Mouse (Mus musculus): ENCODE results near the gene Gm4559. TPM values are rescaled to one million over a fixed set of nuclear protein-coding genes. Genes with fewer than 3 reads are reported as not detected.
"Not testable (repeated sequence)": the region's sequence is repeated elsewhere in the genome, so short reads cannot be mapped to it uniquely, and the experiment has no call there.

The Gm4559 gene
- total and polyA plus RNA-seq, 2 experiments from 2014 or later: not detected

DNA sequence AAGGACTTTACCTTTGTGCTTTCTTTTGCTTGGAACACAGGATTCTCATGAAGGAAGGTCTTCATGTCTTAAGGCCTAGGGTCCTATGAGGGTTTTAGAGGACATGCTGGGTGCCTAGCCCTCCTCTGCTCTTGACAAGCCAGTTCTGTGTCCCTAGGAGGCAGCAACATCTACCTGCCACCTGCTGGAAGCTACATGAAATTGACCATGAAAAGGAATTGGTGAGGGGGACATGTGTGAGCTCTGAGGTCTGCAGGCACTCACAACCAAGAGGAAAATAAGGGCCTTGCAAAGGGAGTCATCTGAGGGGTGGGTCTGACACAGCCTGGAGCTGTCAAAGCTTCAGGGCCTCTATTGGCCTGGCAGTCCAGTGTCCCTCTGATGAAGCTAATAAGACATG, 21.3 kb upstream of the Gm4559 start:
- Histone ChIP-seq H3K9ac (replicated peaks; ENCODE audit: low read length, poor library complexity, severe bottlenecking) (no peak overlapping the region), H3K4me1 (ENCODE audit: insufficient read depth, low read length) (no peaks in the 10 kb centered on the region), H3K9me3 (ENCODE audit: low read length) (no peaks in the 10 kb centered on the region), H3K27me3 (ENCODE audit: insufficient read depth, low read length) (0 out of 2 replicates have a peak, but pooled peaks cover 2% of the 10 kb centered on the region), H3K27ac (ENCODE audit: low read depth, low read length) (no peak overlapping the region), H3K4me3 (ENCODE audit: low read depth, low read length) (no peak overlapping the region), H3K36me3 (ENCODE audit: insufficient read depth, low read length) (no peaks in the 10 kb centered on the region), H3K4me2 (ENCODE audit: low read depth, low read length, poor library complexity, severe bottlenecking) (no peak overlapping the region)
- DNase-seq (ENCODE audit: low spot score): no peak
- TF ChIP-seq CTCF (IDR thresholded peaks at IDR 0.05): peak; percentile 46
- ATAC-seq (ENCODE audit: low FRiP score): no peak

DNA sequence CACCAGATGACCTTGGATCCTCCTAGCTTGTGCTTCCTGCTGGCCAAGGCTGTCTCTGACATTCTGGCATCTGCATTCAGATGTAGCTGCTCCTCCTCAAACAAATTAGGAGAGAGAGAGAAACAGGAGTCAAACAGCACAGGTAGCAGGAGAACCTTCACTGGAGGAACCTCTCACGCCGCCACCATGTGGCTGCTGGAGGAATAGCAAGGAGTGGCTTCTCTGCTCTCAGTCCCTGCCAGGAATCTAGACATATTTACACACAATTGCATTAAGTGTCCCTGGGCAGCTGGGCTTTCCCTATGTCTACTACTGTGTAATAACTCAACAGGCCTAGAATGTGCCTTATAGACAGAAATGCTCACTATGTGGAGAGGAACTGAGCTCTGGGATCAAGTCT, 19.7 kb upstream of the Gm4559 start:
- H3K27me3 ChIP-seq (ENCODE audit: insufficient read depth, low read length); ATAC-seq (ENCODE audit: low FRiP score); H3K4me3 ChIP-seq (ENCODE audit: low read depth, low read length); H3K9ac ChIP-seq (replicated peaks; ENCODE audit: low read length, poor library complexity, severe bottlenecking); H3K4me2 ChIP-seq (ENCODE audit: low read depth, low read length, poor library complexity, severe bottlenecking); H3K27ac ChIP-seq (ENCODE audit: low read depth, low read length); H3K9me3 ChIP-seq (ENCODE audit: low read length); H3K4me1 ChIP-seq (ENCODE audit: insufficient read depth, low read length); H3K36me3 ChIP-seq (ENCODE audit: insufficient read depth, low read length): not testable (repeated sequence)
- peak; percentile 50 for DNase-seq (ENCODE audit: low spot score)
- TF ChIP-seq CTCF (IDR thresholded peaks at IDR 0.05): peak; percentile 73
- WGBS: 2% methylated on average over 2 of the region's 2 CpGs

DNA sequence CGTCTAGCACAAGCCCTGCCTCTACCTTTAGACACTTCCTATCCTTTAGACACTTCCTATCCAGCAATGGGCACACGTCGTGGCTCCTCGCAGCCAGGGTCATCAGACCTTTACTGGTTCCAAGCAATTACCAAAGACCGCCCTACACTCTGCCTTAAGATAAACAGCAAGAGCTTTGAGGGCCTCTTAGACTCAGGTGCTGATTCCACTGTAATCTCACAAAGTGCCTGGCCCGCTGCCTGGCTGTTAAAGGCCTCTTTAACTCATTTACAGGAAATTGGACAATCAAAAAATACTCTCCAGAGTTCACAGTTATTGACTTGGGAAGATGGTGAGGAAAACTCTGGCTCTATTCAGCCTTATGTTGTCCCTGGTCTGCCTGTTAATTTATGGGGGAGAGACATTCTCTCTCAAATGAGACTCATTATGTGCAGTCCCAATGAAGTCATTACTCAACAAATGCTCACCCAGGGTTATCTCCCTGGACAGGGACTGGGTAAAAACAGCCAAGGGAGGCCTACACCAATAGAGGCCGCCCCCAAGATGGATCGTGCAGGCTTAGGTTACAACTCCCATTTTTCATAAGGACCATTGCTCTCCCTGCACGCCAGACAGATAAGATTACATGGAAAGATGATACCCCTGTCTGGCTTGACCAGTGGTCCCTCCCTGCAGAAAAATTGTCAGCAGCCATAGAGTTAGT, 11.9 kb upstream of the Gm4559 start:
- not testable (repeated sequence) for H3K4me3 ChIP-seq (ENCODE audit: low read depth, low read length); H3K9me3 ChIP-seq (ENCODE audit: low read length); H3K27me3 ChIP-seq (ENCODE audit: insufficient read depth, low read length); H3K4me2 ChIP-seq (ENCODE audit: low read depth, low read length, poor library complexity, severe bottlenecking); H3K4me1 ChIP-seq (ENCODE audit: insufficient read depth, low read length); DNase-seq (ENCODE audit: low spot score); H3K9ac ChIP-seq (replicated peaks; ENCODE audit: low read length, poor library complexity, severe bottlenecking); H3K27ac ChIP-seq (ENCODE audit: low read depth, low read length); ATAC-seq (ENCODE audit: low FRiP score); H3K36me3 ChIP-seq (ENCODE audit: insufficient read depth, low read length)
- 85% methylated on average over 9 of the region's 9 CpGs for WGBS

DNA sequence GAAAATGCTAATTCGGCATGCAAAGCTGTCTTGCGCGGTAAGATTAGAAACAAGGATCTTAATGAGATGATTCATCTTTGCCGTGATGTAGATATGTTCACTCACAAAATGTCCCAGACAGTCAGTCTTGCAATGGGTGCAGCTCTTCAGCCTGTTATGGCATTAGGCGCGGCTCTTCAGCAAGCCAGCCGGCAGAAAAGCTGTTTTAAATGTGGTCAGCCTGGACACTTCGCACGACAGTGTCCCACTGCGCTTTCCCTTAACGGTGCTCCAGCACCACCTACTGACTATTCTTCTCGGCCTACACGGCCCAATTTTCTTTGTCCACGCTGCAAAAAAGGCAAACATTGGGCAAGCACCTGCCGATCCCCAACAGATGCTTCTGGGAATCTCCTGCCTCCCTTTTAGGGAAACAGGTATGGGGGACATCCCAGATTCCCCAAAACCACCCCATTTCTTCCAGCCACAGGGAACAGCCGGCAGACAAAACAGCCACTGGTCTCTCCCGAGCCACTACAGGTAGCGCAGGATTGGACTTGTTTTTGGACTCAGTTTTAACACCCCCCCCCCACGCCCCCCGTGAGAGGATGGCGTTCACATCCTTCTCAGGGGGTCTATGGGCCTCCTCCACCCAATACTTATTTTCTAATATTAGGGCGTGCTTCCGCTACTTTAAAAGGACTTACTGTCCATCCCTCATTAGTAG, 11.1 kb upstream of the Gm4559 start:
- peak; percentile 72 for DNase-seq (ENCODE audit: low spot score)
- 19% methylated on average over 23 of the region's 23 CpGs for WGBS
- no peaks in the 10 kb centered on the region for H3K4me1 ChIP-seq (ENCODE audit: insufficient read depth, low read length)
- H3K9ac ChIP-seq (replicated peaks; ENCODE audit: low read length, poor library complexity, severe bottlenecking): peak overlapping the region; percentile 25; the same call in 1 of the 2 replicates
- H3K4me3 ChIP-seq (ENCODE audit: low read depth, low read length): peak overlapping the region; percentile 56
- H3K27ac ChIP-seq (ENCODE audit: low read depth, low read length): peak overlapping the region; percentile 64
- H3K4me2 ChIP-seq (ENCODE audit: low read depth, low read length, poor library complexity, severe bottlenecking): peak overlapping the region; percentile 70
- no peaks in the 10 kb centered on the region for H3K36me3 ChIP-seq (ENCODE audit: insufficient read depth, low read length)
- H3K27me3 ChIP-seq (ENCODE audit: insufficient read depth, low read length): no peaks in the 10 kb centered on the region
- no peaks in the 10 kb centered on the region for H3K9me3 ChIP-seq (ENCODE audit: low read length)
- peak; percentile 66; the same call in 1 of the 2 replicates for ATAC-seq (ENCODE audit: low FRiP score)
- peak; percentile 69 for TF ChIP-seq CTCF (IDR thresholded peaks at IDR 0.05)

DNA sequence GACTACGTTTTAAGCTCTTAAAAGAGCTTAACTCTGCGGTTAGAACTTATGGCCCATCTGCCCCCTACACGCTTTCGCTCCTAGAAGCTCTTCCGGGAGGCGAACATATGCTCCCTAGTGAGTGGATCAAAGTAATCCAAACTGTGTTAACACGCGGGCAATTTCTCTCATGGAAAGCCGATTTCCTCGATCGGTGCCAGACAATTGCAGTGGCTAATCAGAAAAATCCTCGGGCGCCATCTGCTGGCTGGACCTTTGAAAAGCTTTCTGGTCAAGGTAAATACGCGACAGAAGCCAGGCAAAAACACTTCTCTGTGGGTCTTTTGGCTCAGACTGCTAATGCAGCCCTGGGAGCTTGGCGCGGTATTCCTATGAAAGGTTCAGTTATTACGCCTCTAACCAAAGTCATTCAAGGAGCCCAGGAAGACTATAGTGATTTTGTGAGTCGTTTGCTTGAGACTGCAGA, 10.5 kb upstream of the Gm4559 start:
- Histone ChIP-seq H3K36me3 (ENCODE audit: insufficient read depth, low read length) (no peaks in the 10 kb centered on the region), H3K27me3 (ENCODE audit: insufficient read depth, low read length) (no peaks in the 10 kb centered on the region), H3K9me3 (ENCODE audit: low read length) (no peaks in the 10 kb centered on the region), H3K4me3 (ENCODE audit: low read depth, low read length) (peak overlapping the region; percentile 56), H3K27ac (ENCODE audit: low read depth, low read length) (peak overlapping the region; percentile 64), H3K4me1 (ENCODE audit: insufficient read depth, low read length) (no peaks in the 10 kb centered on the region), H3K4me2 (ENCODE audit: low read depth, low read length, poor library complexity, severe bottlenecking) (peak overlapping the region; percentile 70), H3K9ac (replicated peaks; ENCODE audit: low read length, poor library complexity, severe bottlenecking) (peak overlapping the region; percentile 34)
- WGBS: under 1% methylated on average over 19 of the region's 19 CpGs
- TF ChIP-seq CTCF (IDR thresholded peaks at IDR 0.05): peak; percentile 90
- DNase-seq (ENCODE audit: low spot score) (peak; percentile 98), ATAC-seq (ENCODE audit: low FRiP score) (peak; percentile 83)

DNA sequence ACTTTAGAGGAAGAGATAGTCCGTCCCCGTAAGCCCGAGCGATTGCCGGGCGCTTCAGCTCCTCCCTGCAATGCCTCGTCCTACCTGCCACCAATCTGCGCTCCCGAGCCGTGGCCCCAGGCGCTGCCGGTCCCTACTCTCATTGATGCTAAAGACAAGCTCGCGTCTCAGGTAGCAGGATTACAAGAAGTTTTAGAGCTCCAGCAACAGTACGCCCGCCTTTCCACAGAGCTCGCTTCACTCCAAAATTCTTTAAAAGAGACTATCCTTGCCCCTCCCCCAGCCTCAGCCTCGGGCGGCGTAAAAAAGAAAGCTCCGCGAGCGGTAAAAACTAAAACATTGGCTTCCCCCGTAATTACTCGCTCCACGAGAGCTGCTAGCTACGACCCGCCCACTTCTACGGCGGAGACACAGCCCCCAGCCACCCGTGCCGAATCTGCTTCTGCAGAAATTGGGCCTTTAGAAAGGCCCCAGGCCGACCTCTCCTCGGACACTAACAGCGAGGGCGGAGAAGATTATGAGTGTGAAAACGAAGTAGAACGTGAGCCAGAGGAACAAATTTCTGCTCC, 9.9 kb upstream of the Gm4559 start:
- under 1% methylated on average over 38 of the region's 38 CpGs for WGBS
- Histone ChIP-seq H3K4me2 (ENCODE audit: low read depth, low read length, poor library complexity, severe bottlenecking) (peak overlapping the region; percentile 70), H3K27me3 (ENCODE audit: insufficient read depth, low read length) (no peaks in the 10 kb centered on the region), H3K9me3 (ENCODE audit: low read length) (no peaks in the 10 kb centered on the region), H3K4me1 (ENCODE audit: insufficient read depth, low read length) (no peaks in the 10 kb centered on the region), H3K27ac (ENCODE audit: low read depth, low read length) (no peak overlapping the region), H3K9ac (replicated peaks; ENCODE audit: low read length, poor library complexity, severe bottlenecking) (peak overlapping the region; percentile 34), H3K4me3 (ENCODE audit: low read depth, low read length) (peak overlapping the region; percentile 56), H3K36me3 (ENCODE audit: insufficient read depth, low read length) (no peaks in the 10 kb centered on the region)
- DNase-seq (ENCODE audit: low spot score) (peak; percentile 63), ATAC-seq (ENCODE audit: low FRiP score) (peak; percentile 62; the same call in 1 of the 2 replicates)
- TF ChIP-seq CTCF (IDR thresholded peaks at IDR 0.05): peak; percentile 37

DNA sequence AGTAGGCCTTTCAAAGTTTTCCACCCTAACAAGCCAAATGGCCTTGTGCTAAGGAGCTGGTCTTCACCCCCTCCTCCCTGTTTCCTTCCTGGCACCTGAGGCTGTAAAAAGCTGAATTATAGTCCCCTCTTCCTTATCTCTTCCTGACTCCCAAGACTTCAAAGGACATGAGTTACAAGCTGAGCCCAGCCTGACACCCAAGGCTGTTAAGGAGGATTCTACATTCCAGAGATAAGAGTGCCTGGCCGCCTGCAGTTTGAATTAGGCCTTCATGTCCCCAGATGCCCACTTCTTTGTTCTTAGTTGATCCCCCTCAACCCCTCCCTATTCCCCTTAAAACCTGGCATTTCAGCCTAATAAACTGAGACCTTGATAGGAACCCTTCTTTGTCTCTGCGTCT, 8.7 kb upstream of the Gm4559 start:
- H3K4me3 ChIP-seq (ENCODE audit: low read depth, low read length); H3K36me3 ChIP-seq (ENCODE audit: insufficient read depth, low read length); DNase-seq (ENCODE audit: low spot score); H3K4me2 ChIP-seq (ENCODE audit: low read depth, low read length, poor library complexity, severe bottlenecking); H3K9me3 ChIP-seq (ENCODE audit: low read length); H3K27me3 ChIP-seq (ENCODE audit: insufficient read depth, low read length); H3K4me1 ChIP-seq (ENCODE audit: insufficient read depth, low read length); ATAC-seq (ENCODE audit: low FRiP score); H3K9ac ChIP-seq (replicated peaks; ENCODE audit: low read length, poor library complexity, severe bottlenecking); H3K27ac ChIP-seq (ENCODE audit: low read depth, low read length): not testable (repeated sequence)
- 14% methylated on average over 2 of the region's 2 CpGs for WGBS
